Mouse (Mus musculus) granulocyte monocyte progenitor cell, adult 5-6 weeks (primary cell): ENCODE measurements at regions not wholly inside any gene's neighbourhood (a gene's known extent, or its start where the extent isn't known, plus 50 kb on each side); places are given as distances from the start of the nearest gene placed in this dataset.

Source experiments
- ATAC-seq: replicated peaks from 2 replicates; pipeline ENCODE4 v1.8.0; 2016; ENCODE audit warnings: mild to moderate bottlenecking, moderate TSS enrichment, inconsistent platforms; ENCODE audit not compliant: poor library complexity, severe bottlenecking

DNA sequence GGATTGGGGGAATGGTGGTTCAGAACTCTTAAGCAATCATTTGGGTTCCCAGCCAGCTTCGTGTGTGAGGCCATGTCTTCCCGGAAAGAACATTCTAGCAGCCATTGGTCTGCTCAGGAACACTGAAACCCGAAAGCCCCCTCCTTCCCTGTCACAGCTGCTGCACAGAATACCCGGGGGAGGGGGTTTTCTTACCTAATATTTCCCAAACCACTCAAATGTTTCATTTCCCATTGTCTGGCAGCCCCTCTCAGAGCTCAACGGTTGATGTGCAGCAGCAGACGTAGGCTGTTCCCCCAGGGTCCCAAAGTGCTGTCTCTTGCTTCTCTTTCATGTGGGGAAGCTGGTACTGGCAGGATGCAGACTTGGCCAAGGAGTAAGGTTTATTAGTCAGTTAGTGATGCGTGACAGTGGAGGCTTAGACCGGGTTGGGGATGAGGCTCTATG, 132.4 kb downstream of the 2410131K14Rik start:
- ATAC-seq = peak; percentile 46

DNA sequence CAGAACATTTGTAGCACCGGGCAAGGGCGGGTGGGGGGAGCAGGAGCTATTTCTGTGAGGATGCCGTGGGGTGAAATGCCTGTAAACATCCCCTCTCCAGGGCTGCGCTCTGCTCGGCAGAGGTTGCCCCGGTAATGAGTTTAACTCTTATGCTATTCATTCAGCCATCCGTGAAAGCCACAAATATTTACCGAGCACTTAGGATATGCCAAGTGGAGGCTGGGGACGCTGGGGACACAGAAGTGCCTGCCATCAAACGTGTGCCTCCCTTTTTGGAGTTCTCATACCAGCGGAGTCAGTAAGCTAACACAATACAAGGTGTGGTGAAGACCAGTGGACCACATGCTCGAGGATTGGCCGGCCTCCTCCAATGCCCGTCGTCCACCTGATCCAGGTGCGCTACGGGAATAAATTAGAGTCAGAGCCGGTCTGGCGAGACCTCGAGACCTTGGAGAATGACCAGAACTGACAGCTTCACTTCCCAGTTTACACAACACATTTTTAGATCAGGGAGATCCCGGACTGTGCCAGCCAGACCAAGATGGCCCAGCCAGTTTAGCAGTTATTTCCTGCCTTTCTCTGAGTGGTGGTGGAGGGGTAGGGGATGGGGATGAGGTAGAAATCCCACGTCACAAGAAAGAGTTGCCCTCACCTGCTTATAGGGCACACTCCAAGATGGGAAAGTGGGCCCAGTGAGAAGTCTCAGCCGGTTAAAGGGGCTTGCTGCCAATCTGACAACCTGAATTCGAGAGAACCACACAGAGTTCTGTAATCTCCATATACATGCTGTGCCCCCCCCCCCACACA, 134.4 kb downstream of the 2410131K14Rik start:
- ATAC-seq = no peak

DNA sequence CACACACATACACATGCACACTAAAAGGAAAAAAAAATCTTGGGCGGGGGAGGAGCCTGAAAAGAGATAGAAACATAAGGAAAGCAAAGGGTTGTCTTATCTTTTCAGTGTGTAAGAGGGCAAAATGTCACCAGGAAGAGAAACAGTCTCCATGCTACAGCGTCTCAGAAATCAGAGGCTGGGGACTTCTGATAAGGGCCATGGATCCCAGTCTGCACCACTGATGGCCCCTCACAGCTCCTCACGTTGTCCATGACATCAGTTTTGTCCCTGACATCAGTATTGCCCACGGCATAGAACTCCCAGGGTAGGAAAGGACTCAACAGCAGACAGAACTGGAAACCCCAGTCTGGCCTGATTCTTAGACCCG, 135.0 kb downstream of the 2410131K14Rik start:
- no peak for ATAC-seq

DNA sequence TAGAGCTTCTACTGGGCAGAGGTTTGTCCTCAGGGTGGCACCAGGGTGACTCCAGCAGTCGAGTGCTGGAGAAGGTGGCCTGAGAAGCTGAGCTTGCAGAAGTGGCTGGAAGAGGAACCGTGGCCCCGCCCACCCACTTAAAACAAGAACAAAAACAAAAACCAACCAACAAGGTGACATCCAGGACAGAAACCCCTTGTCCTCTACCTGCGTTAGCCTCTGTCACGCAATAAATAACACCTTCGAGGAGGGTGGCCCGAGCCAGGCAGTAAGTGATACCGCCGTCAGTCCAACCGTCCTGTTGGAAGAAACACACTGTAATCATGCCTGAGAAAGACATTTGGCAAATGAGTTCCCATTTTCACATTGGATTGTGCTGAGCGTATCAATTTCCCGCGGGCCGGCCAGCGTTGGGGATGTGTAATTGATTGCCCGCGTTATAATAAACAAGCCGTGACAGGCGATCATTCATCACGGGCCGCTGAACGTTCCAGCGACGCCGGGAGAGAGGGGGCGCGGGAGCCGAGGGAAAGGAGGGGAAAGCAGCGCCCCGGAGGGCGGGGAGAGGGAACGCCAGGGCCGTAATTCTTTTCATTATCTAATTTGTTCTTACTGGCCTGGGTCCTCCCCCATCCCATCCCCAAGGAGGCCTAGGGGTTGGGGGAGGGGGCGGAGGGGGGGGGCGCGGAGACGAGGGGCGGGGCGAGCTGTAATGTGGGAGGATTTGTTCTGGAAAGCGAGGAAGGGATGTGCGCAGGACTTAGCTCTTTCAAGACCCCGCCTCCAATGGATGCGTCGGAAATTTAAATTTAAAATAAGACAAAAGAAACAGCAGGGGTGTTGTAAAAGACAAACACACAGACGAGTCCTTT, 135.6 kb downstream of the 2410131K14Rik start:
- peak; percentile 22 for ATAC-seq

DNA sequence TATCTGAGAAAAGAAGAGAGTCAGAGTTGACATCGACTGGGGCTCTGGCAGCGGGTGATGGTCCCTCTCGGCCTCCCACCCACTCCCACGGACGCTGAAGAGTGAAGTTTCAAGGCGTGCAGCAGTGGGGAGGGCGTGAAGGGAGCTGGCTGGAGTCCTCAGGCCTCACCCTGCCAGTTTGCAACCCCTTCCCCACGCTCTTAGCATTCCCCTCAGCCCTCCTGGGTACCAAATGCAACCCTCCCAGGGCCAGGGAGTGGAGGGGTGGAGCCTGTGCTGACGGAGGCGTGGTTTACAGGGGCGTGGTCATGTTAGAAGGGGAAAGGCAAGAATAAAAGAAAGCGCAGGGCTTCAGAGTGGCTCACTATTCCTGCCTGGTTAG, 136.3 kb downstream of the 2410131K14Rik start:
- peak; percentile 43 for ATAC-seq

DNA sequence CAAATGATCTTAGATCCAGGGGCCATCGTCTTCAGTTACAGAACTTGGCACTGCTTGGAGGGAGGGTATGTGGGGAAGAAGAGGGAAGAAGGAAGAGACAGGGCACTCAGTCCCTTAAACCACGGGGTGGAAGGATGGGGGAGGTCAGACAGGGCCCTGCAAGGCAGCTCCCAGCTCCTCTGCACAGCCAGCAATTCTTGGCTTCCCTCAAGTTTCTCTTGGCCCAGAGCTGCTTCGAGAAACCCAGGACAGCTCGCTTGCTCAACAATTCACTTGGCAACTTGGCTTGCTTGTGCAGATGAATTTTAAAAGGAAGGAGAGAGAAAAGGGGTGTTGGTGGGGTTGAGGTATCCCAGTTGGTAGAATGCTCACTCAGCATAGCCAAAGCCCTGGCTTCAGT, 141.1 kb downstream of the 2410131K14Rik start:
- ATAC-seq = no peak

DNA sequence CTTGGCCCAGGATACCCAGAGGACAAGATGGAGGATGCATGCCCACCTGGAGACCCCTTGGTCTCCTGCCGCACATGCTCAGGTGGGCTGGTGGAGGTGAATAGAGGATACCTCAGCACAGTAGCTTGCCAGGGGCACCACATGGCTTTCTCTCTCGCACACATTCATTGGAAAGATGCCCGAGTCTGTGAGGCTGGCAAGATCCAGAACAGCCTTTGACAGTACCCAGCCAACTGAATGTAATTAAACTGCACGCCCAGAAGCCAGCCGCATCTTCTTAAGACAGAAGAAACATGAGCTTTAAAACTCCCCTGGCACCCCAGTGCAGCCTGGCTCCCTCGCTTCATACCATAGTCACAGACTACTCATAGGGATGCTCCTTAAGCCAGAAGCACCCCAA, 143.4 kb downstream of the 2410131K14Rik start:
- ATAC-seq = no peak

DNA sequence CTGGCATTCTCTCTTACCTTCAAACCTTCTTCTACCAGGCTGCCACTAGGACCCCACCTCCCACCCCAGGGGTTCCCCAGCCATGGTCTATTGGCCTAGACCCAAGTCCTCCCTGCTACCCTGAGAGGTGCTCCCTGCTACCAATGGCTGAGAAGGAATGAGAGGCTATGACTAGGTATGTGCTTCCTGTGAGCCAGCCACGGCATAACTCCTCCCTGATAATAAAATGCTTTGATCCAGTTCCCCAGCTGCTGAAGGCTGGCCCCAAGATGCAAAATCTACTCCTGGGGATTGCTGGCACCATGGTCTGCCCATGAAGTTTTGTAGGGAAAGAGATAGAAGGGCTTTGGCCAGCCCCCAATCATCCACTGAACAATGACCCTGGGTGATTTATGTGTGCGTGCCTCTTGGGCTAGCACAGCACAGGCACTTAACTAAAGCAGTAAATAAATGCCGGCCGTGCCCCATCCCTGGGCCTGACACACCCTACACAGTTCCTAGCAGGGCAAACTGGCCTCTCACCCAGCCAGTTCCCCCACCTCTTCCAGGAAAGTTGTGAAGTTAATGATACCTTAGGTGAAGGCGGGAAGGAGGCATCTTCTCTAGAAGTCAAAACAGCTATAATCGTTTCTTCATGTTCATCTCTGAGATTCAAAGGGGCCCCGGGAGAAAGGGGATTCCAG, 145.8 kb downstream of the 2410131K14Rik start:
- no peak for ATAC-seq

DNA sequence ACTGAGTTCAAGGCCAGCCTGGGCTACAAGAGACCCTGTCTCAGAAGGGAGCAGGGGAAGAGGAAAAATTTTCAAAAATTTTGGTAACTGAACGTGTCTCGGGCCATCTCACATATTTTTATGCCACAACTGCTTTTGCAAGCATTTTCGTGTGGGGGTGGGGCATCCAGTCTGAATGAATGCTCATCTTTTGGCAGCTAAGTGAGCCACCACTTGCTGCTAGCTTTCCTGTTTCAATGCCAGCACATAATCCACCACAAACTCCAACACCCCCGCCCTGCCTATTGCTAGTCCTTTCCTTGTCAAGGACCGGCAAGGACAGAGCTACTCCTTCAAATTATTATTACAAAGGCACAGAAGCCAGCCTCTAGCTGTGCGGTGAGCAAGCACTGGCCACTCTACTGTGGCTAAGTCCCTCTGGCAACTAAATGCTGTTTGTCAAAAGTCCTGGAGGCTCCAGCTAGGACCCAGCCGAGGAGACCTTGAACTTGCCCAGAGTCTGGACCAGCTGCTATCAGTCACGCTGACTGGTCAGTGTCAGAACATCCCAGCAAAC, 148.0 kb downstream of the 2410131K14Rik start:
- ATAC-seq = no peak

DNA sequence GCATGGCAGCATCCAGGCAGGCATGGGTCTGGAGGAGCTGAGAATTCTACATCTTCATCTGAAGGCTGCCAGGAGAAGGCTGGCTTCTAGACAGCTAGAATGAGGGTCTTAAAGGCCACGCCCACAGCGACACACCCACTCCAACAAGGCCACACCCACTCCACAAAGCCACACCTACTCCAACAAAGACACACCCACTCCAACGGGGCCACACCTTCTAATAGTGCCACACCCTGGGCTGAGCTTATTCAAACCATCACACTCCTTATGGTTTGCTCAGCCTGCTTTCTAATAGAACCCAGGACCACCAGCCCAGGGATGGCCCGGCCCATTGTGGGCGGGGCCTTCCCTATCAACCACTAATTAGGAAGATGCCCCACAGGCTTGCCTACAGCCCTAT, 149.0 kb downstream of the 2410131K14Rik start:
- ATAC-seq = no peak

DNA sequence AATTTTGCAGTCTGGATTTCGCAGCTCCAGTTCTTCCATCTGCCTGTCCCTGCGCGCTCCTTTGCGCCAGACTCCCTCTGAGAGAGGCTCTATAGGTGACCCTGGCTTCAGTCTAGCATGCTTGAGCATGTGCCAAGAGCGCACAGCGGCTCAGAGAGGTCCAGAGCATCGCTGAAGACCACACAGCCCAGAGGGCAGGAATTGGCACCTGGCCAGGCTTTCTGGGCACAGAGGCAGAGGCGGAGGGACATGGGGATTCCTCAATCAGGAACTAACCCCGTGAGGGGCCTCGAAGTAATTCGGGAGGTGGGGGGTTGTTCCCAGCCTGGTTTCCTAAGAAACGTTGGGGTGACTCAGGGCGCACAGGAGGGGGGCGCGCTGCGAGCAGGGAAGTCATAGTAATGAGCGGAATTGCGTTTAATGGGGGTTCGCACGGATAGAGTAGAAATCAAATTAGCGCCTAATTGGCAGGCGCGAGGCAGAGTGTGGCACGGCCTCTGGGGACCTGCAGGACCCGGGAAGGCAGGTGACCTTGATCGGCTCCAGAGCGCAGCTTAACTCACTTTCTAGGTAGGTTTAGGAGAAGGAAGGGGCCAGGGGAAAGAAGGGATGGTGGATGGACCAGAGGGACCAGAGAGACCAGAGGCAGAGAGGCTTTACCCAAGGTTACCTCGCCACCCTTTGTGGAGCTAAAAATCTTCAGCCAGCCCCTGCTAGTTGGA, 151.1 kb downstream of the 2410131K14Rik start:
- ATAC-seq = peak; percentile 93

DNA sequence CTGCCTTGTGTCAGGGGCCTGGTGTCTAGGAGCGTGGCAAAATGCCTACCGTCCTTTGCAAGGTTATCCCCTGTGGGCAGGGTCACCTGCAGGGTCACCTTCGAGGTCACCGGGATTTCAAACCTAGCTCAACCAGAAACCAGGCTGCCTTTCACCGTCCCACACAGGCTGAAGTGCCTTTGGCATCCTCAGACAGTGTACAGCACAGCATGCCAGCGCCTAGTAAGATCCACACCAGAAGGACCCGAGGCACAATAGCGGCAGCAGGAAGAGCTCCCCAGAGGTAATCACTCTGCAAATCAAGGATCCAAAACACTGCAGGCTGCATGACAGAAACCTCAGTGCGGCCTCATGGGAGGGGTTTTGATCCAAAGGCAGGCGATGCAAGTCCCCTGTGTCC, 155.9 kb downstream of the 2410131K14Rik start:
- ATAC-seq = no peak

DNA sequence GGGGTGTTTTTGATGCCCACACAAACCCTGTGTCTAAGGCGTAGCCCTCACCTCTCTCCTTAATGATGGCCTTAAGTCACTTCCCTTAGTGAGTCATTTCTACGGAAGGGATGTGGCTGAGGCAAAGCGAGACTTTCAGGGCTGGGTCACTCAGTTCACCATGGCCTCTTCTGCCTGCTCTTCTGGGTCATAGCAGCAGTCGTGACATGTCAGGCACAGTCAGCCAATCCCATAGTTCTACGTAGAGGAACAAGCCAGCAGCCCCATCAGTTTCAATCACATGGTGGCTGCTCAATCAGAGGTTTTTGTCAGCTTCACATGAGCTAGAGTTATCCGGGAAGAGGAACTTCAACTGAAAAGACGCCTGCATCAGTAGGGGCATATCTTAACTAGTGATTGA, 156.1 kb upstream of the Med13l start:
- peak; percentile 91 for ATAC-seq

DNA sequence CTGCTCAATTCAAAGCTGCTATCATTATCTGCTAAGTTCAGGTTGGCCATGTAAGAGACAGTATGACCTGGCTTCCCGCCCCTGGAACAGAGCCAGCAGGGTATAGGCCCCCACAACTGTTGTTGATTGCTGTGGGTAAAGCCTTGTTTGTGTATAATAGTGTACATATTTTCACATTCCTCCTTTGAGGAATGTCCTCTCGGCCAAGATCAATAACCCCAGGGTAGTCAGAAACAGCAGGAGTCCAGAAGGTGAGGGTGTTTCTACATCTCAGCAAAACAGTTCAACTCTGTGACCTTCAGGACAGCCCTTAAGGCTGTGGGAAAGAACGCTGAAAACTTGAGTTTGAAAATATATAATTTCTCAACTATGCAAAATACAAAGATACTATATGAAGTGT, 155.1 kb upstream of the Med13l start:
- no peak for ATAC-seq

DNA sequence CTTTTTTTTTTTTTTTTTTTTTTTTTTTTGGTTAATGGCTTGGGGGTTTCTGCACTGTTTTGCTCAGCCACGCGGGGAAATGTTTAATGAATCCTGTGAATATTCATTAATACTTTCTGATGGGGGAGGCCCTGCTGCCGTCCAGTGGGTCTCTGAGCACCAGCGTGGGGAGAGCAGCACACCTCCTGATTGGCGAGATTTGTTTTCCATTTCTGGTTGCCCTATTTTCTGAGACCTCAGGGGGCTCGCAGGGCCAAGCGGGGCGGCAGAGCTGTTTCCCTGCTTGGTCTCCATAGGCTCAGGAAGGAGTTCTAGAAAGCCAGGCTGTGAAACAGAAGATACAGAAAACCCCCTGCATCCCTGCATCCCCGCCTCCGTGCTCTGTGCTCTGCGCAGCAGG, 153.0 kb upstream of the Med13l start:
- ATAC-seq = no peak

DNA sequence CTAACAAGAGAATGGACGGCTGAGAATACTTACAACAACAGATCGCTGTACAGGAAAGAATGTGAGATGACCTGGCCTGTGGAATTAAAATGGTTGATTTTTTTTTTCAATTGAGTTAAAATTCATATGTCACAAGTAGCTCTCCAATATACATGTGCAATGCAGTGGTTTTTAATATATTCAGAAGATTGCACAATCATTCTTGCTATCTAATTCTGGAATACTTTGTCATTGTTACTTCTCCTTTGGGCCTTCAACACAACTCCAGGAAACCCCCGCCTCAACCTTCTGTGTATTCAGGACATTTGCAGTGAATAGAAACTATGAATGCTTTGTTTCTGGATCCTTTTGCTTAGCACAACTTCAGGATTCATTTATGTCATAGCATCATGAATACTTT, 152.5 kb upstream of the Med13l start:
- ATAC-seq = peak; percentile 75

DNA sequence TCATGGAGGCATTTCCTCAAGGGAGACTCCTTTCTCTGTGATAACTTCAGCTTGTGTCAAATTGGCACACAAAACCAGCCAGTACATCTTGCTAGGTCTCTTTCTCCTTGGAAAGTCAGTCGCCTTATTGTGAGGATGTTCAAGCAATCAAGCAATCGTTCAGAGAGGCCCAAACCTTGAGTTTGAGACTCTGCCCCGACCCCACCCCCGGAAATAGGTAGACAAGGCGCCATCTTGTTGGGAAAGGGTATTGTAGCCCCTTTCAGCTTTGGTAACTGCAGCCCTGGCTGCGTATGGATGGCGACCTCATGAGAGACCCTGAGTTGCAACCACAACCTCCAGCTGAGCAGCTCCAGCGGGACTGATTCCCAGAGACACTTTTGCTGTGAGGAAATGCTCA, 151.7 kb upstream of the Med13l start:
- no peak for ATAC-seq

DNA sequence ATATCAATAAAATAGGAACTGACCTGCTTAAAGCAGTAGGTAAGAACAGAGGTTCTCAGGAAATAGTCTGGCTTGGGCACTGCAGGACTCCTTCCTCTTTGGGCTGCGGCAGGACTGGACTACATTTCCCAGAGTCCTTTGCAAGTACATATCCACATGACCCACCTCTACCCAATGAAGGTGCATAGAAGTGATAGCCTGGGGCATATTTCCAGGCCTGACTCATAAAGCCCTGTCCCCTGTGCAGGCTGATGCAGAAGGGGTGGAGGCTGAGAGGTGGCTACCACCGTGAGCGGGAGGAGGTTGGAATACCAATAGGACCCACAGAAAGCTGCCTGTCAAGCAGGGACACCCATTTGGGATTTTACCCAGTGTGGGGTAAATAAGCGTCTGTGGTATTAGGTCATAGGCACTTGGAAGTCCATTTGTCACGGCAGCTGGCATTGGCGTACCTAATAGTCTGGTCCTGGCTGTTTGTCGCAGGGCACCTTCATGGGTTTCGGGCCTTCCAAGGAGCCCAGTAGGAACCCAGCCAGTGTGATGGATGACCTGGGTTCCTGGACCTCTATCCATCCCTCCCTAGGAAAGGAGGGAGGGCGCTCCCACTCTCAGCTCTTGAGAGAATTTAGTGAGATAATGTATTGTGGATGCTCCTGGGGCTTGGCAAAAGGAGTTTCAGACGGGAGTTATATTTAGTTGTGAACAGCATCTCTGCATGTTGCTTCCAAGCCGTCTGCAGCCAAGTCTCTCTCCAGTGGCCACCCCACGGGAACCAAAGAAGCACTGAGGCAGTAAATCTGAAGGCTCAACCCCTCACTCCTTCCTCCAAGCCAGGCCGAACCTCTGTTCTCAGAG, 146.8 kb upstream of the Med13l start:
- ATAC-seq = peak; percentile 100

DNA sequence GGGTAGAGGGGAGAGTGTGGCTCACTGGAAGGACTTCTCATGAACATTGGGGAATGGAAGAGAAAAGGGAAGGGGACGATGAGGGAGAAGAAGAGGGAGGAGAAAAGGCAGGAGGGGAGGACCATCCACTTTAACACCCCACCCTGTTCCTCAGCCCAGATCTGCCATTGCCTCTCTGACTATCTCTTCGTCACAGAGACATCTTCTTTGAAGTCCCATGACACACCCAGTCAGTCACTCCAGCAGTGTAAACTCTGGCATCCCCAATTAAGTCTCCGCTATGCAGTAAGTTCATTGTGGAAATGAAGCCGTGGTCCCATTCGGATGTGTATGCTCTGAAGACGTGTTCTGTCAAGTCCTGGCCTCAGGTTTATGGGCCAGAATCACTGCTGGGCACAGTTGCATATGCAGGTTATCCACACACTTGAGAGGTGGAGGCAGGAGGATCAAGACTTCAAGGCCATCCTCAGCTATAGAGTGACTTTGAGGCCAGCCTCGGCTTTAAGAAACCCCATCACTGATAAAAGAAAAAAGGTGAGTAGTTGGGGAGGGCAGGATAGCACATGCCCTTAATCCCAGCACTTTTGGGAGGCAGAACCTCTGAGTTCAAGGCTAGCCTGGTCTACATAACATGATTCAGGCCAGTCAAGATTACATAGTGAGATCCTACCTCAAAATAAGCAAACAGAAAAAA, 141.0 kb upstream of the Med13l start:
- no peak for ATAC-seq
